Mouse (Mus musculus): ENCODE measurements around the gene Frs2. TPM values are rescaled to one million over a fixed set of nuclear protein-coding genes. Genes with fewer than 3 reads are reported as not detected.

Frs2 gene
- polyA plus RNA-seq, 1 experiment from 2014 or later: 37.4 TPM

GRCm38 (mm10) chr10:117106244-117106643, 42.1 kb downstream of the Frs2 start:
- 7% methylated on average over 4 of the region's 4 CpGs for WGBS
- no peak overlapping the region for H3K27ac ChIP-seq (ENCODE audit: low read length)

GRCm38 (mm10) chr10:117105015-117105414, 43.3 kb downstream of the Frs2 start:
- Histone ChIP-seq H3K27ac (ENCODE audit: low read length) (0 out of 2 replicates have a peak overlapping the region, but pooled peaks have one; percentile 1), H3K9me3 (ENCODE audit: control insufficient read depth, low read depth, low read length) (no peaks in the 10 kb centered on the region), H3K27me3 (ENCODE audit: control insufficient read depth, insufficient read depth, low read length) (no peaks in the 10 kb centered on the region), H3K4me2 (replicated peaks; ENCODE audit: low read depth, low read length) (no peak overlapping the region; the same call in 1 of the 2 replicates), H3K36me3 (ENCODE audit: control insufficient read depth, insufficient read depth, low read length) (no peaks in the 10 kb centered on the region; the same call in 1 of the 2 replicates), H3K9ac (replicated peaks; ENCODE audit: low read depth, low read length) (no peak overlapping the region), H3K4me3 (ENCODE audit: low read depth, low read length) (no peak overlapping the region), H3K4me1 (ENCODE audit: control insufficient read depth, insufficient read depth, low read length) (peaks cover 18% of the 10 kb centered on the region; the same call in 1 of the 2 replicates)
- ATAC-seq (ENCODE audit: insufficient number of reproducible peaks, insufficient read depth, low FRiP score, low read depth): no peak
- 44% methylated on average over 4 of the region's 4 CpGs for WGBS

More at GRCm38 (mm10) chr10:117106244-117106643, 42.1 kb downstream of the Frs2 start:
- Histone ChIP-seq H3K9ac (replicated peaks; ENCODE audit: low read depth, low read length) (no peak overlapping the region), H3K4me1 (ENCODE audit: control insufficient read depth, insufficient read depth, low read length) (peaks cover 21% of the 10 kb centered on the region; the same call in 1 of the 2 replicates), H3K9me3 (ENCODE audit: control insufficient read depth, low read depth, low read length) (no peaks in the 10 kb centered on the region), H3K27me3 (ENCODE audit: control insufficient read depth, insufficient read depth, low read length) (no peaks in the 10 kb centered on the region), H3K4me2 (replicated peaks; ENCODE audit: low read depth, low read length) (no peak overlapping the region), H3K36me3 (ENCODE audit: control insufficient read depth, insufficient read depth, low read length) (no peaks in the 10 kb centered on the region), H3K4me3 (ENCODE audit: low read depth, low read length) (no peak overlapping the region)
- peak; percentile 72 for ATAC-seq (ENCODE audit: insufficient number of reproducible peaks, insufficient read depth, low FRiP score, low read depth)

GRCm38 (mm10) chr10:117103854-117104598, 44.3 kb downstream of the Frs2 start:
- H3K36me3 ChIP-seq (ENCODE audit: control insufficient read depth, insufficient read depth, low read length): no peaks in the 10 kb centered on the region; the same call in 1 of the 2 replicates
- peak overlapping the region; percentile 40; the same call in 1 of the 2 replicates for H3K27ac ChIP-seq (ENCODE audit: low read length)
- no peak overlapping the region for H3K4me3 ChIP-seq (ENCODE audit: low read depth, low read length)
- peaks cover 17% of the 10 kb centered on the region; the same call in 1 of the 2 replicates for H3K4me1 ChIP-seq (ENCODE audit: control insufficient read depth, insufficient read depth, low read length)
- H3K9me3 ChIP-seq (ENCODE audit: control insufficient read depth, low read depth, low read length): no peaks in the 10 kb centered on the region
- H3K4me2 ChIP-seq (replicated peaks; ENCODE audit: low read depth, low read length): no peak overlapping the region
- ATAC-seq (ENCODE audit: insufficient number of reproducible peaks, insufficient read depth, low FRiP score, low read depth): no peak
- H3K27me3 ChIP-seq (ENCODE audit: control insufficient read depth, insufficient read depth, low read length): no peaks in the 10 kb centered on the region
- H3K9ac ChIP-seq (replicated peaks; ENCODE audit: low read depth, low read length): no peak overlapping the region

GRCm38 (mm10) chr10:117100175-117100574, 48.2 kb downstream of the Frs2 start:
- H3K4me2 ChIP-seq (replicated peaks; ENCODE audit: low read depth, low read length): no peak overlapping the region
- peaks cover 6% of the 10 kb centered on the region; the same call in 1 of the 2 replicates for H3K4me1 ChIP-seq (ENCODE audit: control insufficient read depth, insufficient read depth, low read length)
- H3K27me3 ChIP-seq (ENCODE audit: control insufficient read depth, insufficient read depth, low read length): no peaks in the 10 kb centered on the region
- H3K4me3 ChIP-seq (ENCODE audit: low read depth, low read length): no peak overlapping the region
- 71% methylated on average over 5 of the region's 5 CpGs for WGBS
- no peak for ATAC-seq (ENCODE audit: insufficient number of reproducible peaks, insufficient read depth, low FRiP score, low read depth)
- H3K9me3 ChIP-seq (ENCODE audit: control insufficient read depth, low read depth, low read length): no peaks in the 10 kb centered on the region
- H3K9ac ChIP-seq (replicated peaks; ENCODE audit: low read depth, low read length): no peak overlapping the region
- H3K36me3 ChIP-seq (ENCODE audit: control insufficient read depth, insufficient read depth, low read length): no peaks in the 10 kb centered on the region; the same call in 1 of the 2 replicates
- no peak overlapping the region for H3K27ac ChIP-seq (ENCODE audit: low read length)

- H3K27me3 ChIP-seq (ENCODE audit: control insufficient read depth, insufficient read depth, low read length): no peaks in the 10 kb centered on the region
- H3K27ac ChIP-seq (ENCODE audit: low read length): no peak overlapping the region
- ATAC-seq (ENCODE audit: insufficient number of reproducible peaks, insufficient read depth, low FRiP score, low read depth): no peak
- WGBS: 78% methylated on average over 2 of the region's 2 CpGs
- H3K9me3 ChIP-seq (ENCODE audit: control insufficient read depth, low read depth, low read length): no peaks in the 10 kb centered on the region
- H3K4me3 ChIP-seq (ENCODE audit: low read depth, low read length): no peak overlapping the region
- no peak overlapping the region for H3K4me2 ChIP-seq (replicated peaks; ENCODE audit: low read depth, low read length)
- H3K9ac ChIP-seq (replicated peaks; ENCODE audit: low read depth, low read length): no peak overlapping the region
- peaks cover 4% of the 10 kb centered on the region; the same call in 1 of the 2 replicates for H3K36me3 ChIP-seq (ENCODE audit: control insufficient read depth, insufficient read depth, low read length)
- H3K4me1 ChIP-seq (ENCODE audit: control insufficient read depth, insufficient read depth, low read length): peaks cover 8% of the 10 kb centered on the region; the same call in 1 of the 2 replicates
Observed at GRCm38 (mm10) chr10:117097116-117097698, 51.1 kb downstream of the Frs2 start.

- Histone ChIP-seq H3K27me3 (ENCODE audit: control insufficient read depth, insufficient read depth, low read length) (no peaks in the 10 kb centered on the region), H3K4me1 (ENCODE audit: control insufficient read depth, insufficient read depth, low read length) (peaks cover 8% of the 10 kb centered on the region; the same call in 1 of the 2 replicates), H3K4me2 (replicated peaks; ENCODE audit: low read depth, low read length) (no peak overlapping the region), H3K9me3 (ENCODE audit: control insufficient read depth, low read depth, low read length) (no peaks in the 10 kb centered on the region), H3K9ac (replicated peaks; ENCODE audit: low read depth, low read length) (no peak overlapping the region), H3K4me3 (ENCODE audit: low read depth, low read length) (no peak overlapping the region), H3K36me3 (ENCODE audit: control insufficient read depth, insufficient read depth, low read length) (peaks cover 6% of the 10 kb centered on the region; the same call in 1 of the 2 replicates), H3K27ac (ENCODE audit: low read length) (no peak overlapping the region)
- ATAC-seq (ENCODE audit: insufficient number of reproducible peaks, insufficient read depth, low FRiP score, low read depth): no peak
- WGBS: 86% methylated on average over 6 of the region's 6 CpGs
Observed at GRCm38 (mm10) chr10:117096096-117096495, 52.2 kb downstream of the Frs2 start.

GRCm38 (mm10) chr10:117094504-117095329, 53.6 kb downstream of the Frs2 start:
- Histone ChIP-seq H3K9me3 (ENCODE audit: control insufficient read depth, low read depth, low read length) (no peaks in the 10 kb centered on the region), H3K4me2 (replicated peaks; ENCODE audit: low read depth, low read length) (no peak overlapping the region), H3K27me3 (ENCODE audit: control insufficient read depth, insufficient read depth, low read length) (no peaks in the 10 kb centered on the region), H3K9ac (replicated peaks; ENCODE audit: low read depth, low read length) (no peak overlapping the region), H3K4me1 (ENCODE audit: control insufficient read depth, insufficient read depth, low read length) (peaks cover 8% of the 10 kb centered on the region; the same call in 1 of the 2 replicates), H3K4me3 (ENCODE audit: low read depth, low read length) (no peak overlapping the region), H3K27ac (ENCODE audit: low read length) (no peak overlapping the region), H3K36me3 (ENCODE audit: control insufficient read depth, insufficient read depth, low read length) (peaks cover 6% of the 10 kb centered on the region; the same call in 1 of the 2 replicates)
- WGBS: 33% methylated on average over 15 of the region's 15 CpGs
- ATAC-seq (ENCODE audit: insufficient number of reproducible peaks, insufficient read depth, low FRiP score, low read depth): peak; percentile 56; the same call in 1 of the 2 replicates

- no peak overlapping the region for H3K27ac ChIP-seq (ENCODE audit: low read length)
- H3K4me1 ChIP-seq (ENCODE audit: control insufficient read depth, insufficient read depth, low read length): peaks cover 4% of the 10 kb centered on the region; the same call in 1 of the 2 replicates
- no peak overlapping the region for H3K4me2 ChIP-seq (replicated peaks; ENCODE audit: low read depth, low read length)
- no peaks in the 10 kb centered on the region for H3K27me3 ChIP-seq (ENCODE audit: control insufficient read depth, insufficient read depth, low read length)
- no peak for ATAC-seq (ENCODE audit: insufficient number of reproducible peaks, insufficient read depth, low FRiP score, low read depth)
- peaks cover 8% of the 10 kb centered on the region; the same call in 1 of the 2 replicates for H3K36me3 ChIP-seq (ENCODE audit: control insufficient read depth, insufficient read depth, low read length)
- H3K9ac ChIP-seq (replicated peaks; ENCODE audit: low read depth, low read length): no peak overlapping the region
- H3K4me3 ChIP-seq (ENCODE audit: low read depth, low read length): no peak overlapping the region
- 72% methylated on average over 4 of the region's 4 CpGs for WGBS
- no peaks in the 10 kb centered on the region for H3K9me3 ChIP-seq (ENCODE audit: control insufficient read depth, low read depth, low read length)
Observed at GRCm38 (mm10) chr10:117089628-117090027, 58.7 kb downstream of the Frs2 start.

Data from stomach, embryonic 14.5 days (tissue).